Mouse (Mus musculus): ENCODE results near the gene Smbd1.

GRCm38 (mm10) chr16:32764550-32764949, 45.7 kb downstream of the Smbd1 start:
- TF ChIP-seq CTCF (IDR thresholded peaks at IDR 0.05; ENCODE audit: low read depth), result no peak
- TF ChIP-seq EP300 (IDR thresholded peaks at IDR 0.05; ENCODE audit: low read depth), result no peak
